Mouse (Mus musculus): ENCODE measurements around the gene Amn.

DNA sequence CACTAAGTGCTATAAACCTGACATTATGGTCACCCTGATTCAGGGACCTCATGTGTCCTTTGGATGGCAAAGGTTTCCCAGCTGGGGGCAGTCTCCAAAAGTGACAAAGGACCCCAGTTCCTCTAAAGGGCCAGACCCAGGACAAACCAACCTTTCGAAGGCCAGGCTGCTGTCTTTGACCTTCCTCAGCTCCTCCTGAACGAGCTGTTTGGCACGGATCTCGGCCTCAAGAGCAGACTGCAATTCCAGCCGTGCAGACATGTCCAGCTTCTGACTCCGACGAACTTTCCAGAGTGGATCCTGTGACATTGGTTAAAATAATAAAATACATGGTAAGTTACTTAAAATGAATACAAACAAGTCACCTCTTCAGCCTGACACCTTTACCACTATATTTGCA lies 43.4 kb downstream of the Amn start:
- TF ChIP-seq TAL1 (conservative IDR thresholded peaks at IDR 0.05; ENCODE audit: low read depth, low read length) (no peak), CTCF (IDR thresholded peaks at IDR 0.05; ENCODE audit: low read depth, low read length) (no peak), POLR2AphosphoS5 (IDR thresholded peaks at IDR 0.05; ENCODE audit: insufficient replicate concordance, low read depth, low read length) (no peak), GATA1 (IDR thresholded peaks at IDR 0.05; ENCODE audit: borderline replicate concordance, low read length) (no peak), GATA2 (IDR thresholded peaks at IDR 0.05; ENCODE audit: borderline replicate concordance, low read depth, low read length) (no peak)
